Mouse (Mus musculus) kidney, embryonic 15.5 days (tissue): ENCODE measurements around the gene Zfp775. TPM values are rescaled to one million over a fixed set of nuclear protein-coding genes. Genes with fewer than 3 reads are reported as not detected.
A peak's percentile ranks its signal among the peaks of the same experiment; 100 is the strongest.

ENCODE experiments used
- ATAC-seq: fragments of 200-750 bp; cut with Nextera tagmentation; replicated peaks from 2 replicates; pipeline ENCODE4 v1.8.0; 2017; ENCODE audit warnings: moderate TSS enrichment; ENCODE audit not compliant: low FRiP score
- H3K27ac ChIP-seq: fragments of 300-500 bp; sonication (generic); 2 replicates; pipeline ENCODE4 v1.5.1; 2015; ENCODE audit warnings: mild to moderate bottlenecking, inconsistent platforms
- H3K27me3 ChIP-seq: fragments of 300-500 bp; sonication (generic); 2 replicates; pipeline ENCODE4 v1.6.1; 2015; ENCODE audit warnings: inconsistent platforms
- H3K36me3 ChIP-seq: fragments of 300-500 bp; sonication (generic); 2 replicates; pipeline ENCODE4 v1.6.1; 2015; ENCODE audit warnings: inconsistent platforms
- H3K4me1 ChIP-seq: fragments of 300-500 bp; sonication (generic); 2 replicates; pipeline ENCODE4 v1.6.1; 2015; ENCODE audit warnings: inconsistent platforms
- H3K4me2 ChIP-seq: fragments of 300-500 bp; sonication (generic); 2 replicates; pipeline ENCODE4 v1.6.1; 2015; ENCODE audit warnings: moderate library complexity, mild to moderate bottlenecking, inconsistent platforms
- H3K4me3 ChIP-seq: fragments of 300-500 bp; sonication (generic); replicated peaks from 2 replicates; pipeline ENCODE4 v1.5.1; 2015; ENCODE audit warnings: mild to moderate bottlenecking, inconsistent platforms
- H3K9ac ChIP-seq: fragments of 300-500 bp; sonication (generic); 2 replicates; pipeline ENCODE4 v1.6.1; 2015; ENCODE audit warnings: mild to moderate bottlenecking, inconsistent platforms
- H3K9me3 ChIP-seq: fragments of 300-500 bp; sonication (generic); replicated peaks from 2 replicates; pipeline ENCODE4 v1.6.1; 2016; ENCODE audit warnings: inconsistent platforms
- WGBS: fragments of 180-500 bp; shearing (Covaris S2); methylation state at CpG from one replicate; pipeline ENCODE4 v1.1.7; 2015; ENCODE audit warnings: mixed read lengths; 5-methylcytosine and 5-hydroxymethylcytosine counted together
- polyA plus RNA-seq: library from polyadenylated mRNA; unstranded; fragments of >200 nt; fragmentation: Nextera tagmentation; extraction: Ambion mirVana; gene quantifications from 2 replicates; pipeline ENCODE4 v1.2.1, GENCODE M21; 2015

The Zfp775 gene
- polyA plus RNA-seq, 1 experiment from 2014 or later: 7.9 TPM

DNA sequence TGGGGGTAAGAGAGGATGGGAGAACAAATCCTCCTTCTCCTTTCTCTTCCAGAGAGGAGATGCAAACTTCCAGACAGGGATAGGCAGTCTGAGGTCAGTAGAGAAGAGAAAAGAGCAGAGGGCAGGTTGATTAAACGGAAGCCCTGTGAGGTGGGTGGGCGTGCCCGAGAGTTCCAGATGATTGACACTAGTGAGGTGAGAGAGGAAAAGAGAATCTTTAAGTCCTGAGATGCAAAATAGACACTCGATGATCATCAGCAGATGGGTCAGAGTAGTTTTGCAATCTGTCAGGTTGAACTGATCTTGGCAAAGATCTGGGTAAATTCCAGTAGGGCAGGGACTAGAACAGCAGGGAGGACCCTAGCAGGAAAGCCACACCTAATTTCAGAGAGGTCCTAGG is 62.9 kb downstream of the Zfp775 start:
- Histone ChIP-seq H3K27me3 (no peaks in the 10 kb centered on the region), H3K9me3 (no peaks in the 10 kb centered on the region), H3K4me1 (no peaks in the 10 kb centered on the region), H3K27ac (no peak overlapping the region), H3K9ac (no peak overlapping the region), H3K4me3 (no peak overlapping the region), H3K36me3 (no peaks in the 10 kb centered on the region), H3K4me2 (no peak overlapping the region)
- 80% methylated on average over 4 of the region's 4 CpGs for WGBS
- no peak for ATAC-seq

GRCm38 (mm10) chr6:48665471-48665870 is 63.6 kb downstream of the Zfp775 start:
- Histone ChIP-seq H3K27ac (0 out of 2 replicates have a peak overlapping the region, but pooled peaks have one; percentile 68), H3K9ac (no peak overlapping the region), H3K9me3 (no peaks in the 10 kb centered on the region), H3K36me3 (no peaks in the 10 kb centered on the region), H3K4me2 (no peak overlapping the region), H3K27me3 (no peaks in the 10 kb centered on the region), H3K4me3 (no peak overlapping the region), H3K4me1 (no peaks in the 10 kb centered on the region)
- WGBS: 92% methylated on average over 9 of the region's 9 CpGs
- ATAC-seq: no peak

DNA sequence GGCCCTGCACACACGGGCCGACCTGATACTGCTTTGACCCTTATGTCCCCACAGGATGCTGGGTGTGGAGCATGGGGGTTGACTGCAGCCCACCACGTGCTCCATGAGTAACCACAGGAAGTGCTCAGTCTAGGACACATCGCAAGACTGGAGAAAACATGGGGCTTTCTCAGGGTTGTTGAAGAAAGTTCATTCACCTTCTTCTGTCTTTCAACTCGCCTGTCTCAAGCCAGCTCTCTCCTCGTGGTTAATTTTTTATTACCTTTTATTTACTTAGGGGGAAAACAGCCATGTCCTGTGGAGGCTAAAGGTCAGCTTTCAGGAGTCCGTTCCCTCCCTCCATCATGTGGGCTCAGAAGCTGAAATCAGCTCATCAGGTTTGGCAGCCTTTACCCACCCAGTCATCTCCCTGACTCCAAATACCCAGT is 64.3 kb downstream of the Zfp775 start:
- WGBS: 31% methylated on average over 7 of the region's 7 CpGs
- no peak overlapping the region for H3K4me3 ChIP-seq

DNA sequence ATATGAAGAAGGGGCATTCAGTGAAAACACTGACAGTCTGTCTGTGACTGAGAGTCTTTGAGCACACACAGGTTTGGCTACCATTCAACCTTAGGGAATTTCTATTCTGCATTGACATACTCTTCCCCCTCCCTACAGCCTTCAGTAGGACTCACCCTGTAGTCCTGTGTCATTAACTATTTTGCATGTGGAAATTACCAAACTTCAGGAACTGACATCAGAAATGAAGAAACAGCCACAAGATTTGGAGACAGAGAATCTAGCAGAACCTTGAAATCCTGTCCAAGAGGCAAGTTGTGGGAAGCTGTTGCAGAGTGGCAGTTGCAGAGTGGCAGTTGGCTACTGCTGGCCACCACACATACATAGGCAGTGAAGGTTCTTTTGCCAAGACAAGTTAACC is 66.2 kb downstream of the Zfp775 start:
- no peak for ATAC-seq
- no peaks in the 10 kb centered on the region for H3K27me3 ChIP-seq
- H3K4me3 ChIP-seq: no peak overlapping the region
- H3K9ac ChIP-seq: no peak overlapping the region
- H3K36me3 ChIP-seq: no peaks in the 10 kb centered on the region
- no peak overlapping the region for H3K4me2 ChIP-seq
- no peaks in the 10 kb centered on the region for H3K4me1 ChIP-seq
- no peaks in the 10 kb centered on the region for H3K9me3 ChIP-seq
- H3K27ac ChIP-seq: no peak overlapping the region

More for the DNA sequence above, 64.3 kb downstream of the Zfp775 start:
- H3K27me3 ChIP-seq: no peaks in the 10 kb centered on the region
- no peaks in the 10 kb centered on the region for H3K4me1 ChIP-seq
- H3K4me2 ChIP-seq: no peak overlapping the region
- H3K27ac ChIP-seq: peak overlapping the region; percentile 68; the same call in 1 of the 2 replicates
- H3K9me3 ChIP-seq: no peaks in the 10 kb centered on the region
- H3K9ac ChIP-seq: no peak overlapping the region
- no peaks in the 10 kb centered on the region for H3K36me3 ChIP-seq
- no peak; the same call in 1 of the 2 replicates for ATAC-seq

GRCm38 (mm10) chr6:48669446-48669969 is 67.6 kb downstream of the Zfp775 start:
- Histone ChIP-seq H3K9me3 (no peaks in the 10 kb centered on the region), H3K27me3 (no peaks in the 10 kb centered on the region), H3K36me3 (no peaks in the 10 kb centered on the region), H3K4me1 (no peaks in the 10 kb centered on the region), H3K4me3 (no peak overlapping the region), H3K27ac (no peak overlapping the region), H3K4me2 (no peak overlapping the region), H3K9ac (no peak overlapping the region)
- ATAC-seq: no peak
- 69% methylated on average over 2 of the region's 2 CpGs for WGBS

Other genes with a start within 250 kb of the Zfp775 start
- 21.2 and 23.6 TPM in 2 replicates for gene Krba1, start 206.5 kb upstream of the Zfp775 start, polyA plus RNA-seq
- gene Zfp467, start 156.2 kb upstream of the Zfp775 start, polyA plus RNA-seq: 27.2 and 29.6 TPM in 2 replicates
- gene Sspo, start 153.8 kb upstream of the Zfp775 start, polyA plus RNA-seq: 0.22 and 0.86 TPM in 2 replicates
- 28.0 and 29.6 TPM in 2 replicates for gene Atp6v0e2, start 64.4 kb upstream of the Zfp775 start, polyA plus RNA-seq
- gene Lrrc61, start 47.3 kb upstream of the Zfp775 start, polyA plus RNA-seq: 12.8 and 16.4 TPM in 2 replicates
- 55.4 and 68.7 TPM in 2 replicates for gene Rarres2, start 29.3 kb upstream of the Zfp775 start, polyA plus RNA-seq
- gene Gm45021, start 12.5 kb upstream of the Zfp775 start, polyA plus RNA-seq: not detected in 2 replicates
- gene Repin1, start 8.2 kb upstream of the Zfp775 start, polyA plus RNA-seq: 43.8 and 47.3 TPM in 2 replicates
- gene Gm44965, start 8.1 kb upstream of the Zfp775 start, polyA plus RNA-seq: not detected in 2 replicates
- gene AI854703, start 24.7 kb downstream of the Zfp775 start, polyA plus RNA-seq: 3.0 and 3.1 TPM in 2 replicates
- 3.3 and 3.8 TPM in 2 replicates for gene Gimap8, start 45.2 kb downstream of the Zfp775 start, polyA plus RNA-seq
- 11.7 and 12.6 TPM in 2 replicates for gene Gimap9, start 74.1 kb downstream of the Zfp775 start, polyA plus RNA-seq
- gene Gimap4, start 82.5 kb downstream of the Zfp775 start, polyA plus RNA-seq: 69.5 and 72.5 TPM in 2 replicates
- gene Gimap6, start 106.2 kb downstream of the Zfp775 start, polyA plus RNA-seq: 50.6 and 51.3 TPM in 2 replicates
- gene Gm28053, start 116.5 kb downstream of the Zfp775 start, polyA plus RNA-seq: 2.7 and 3.3 TPM in 2 replicates
- gene Gimap7, start 116.6 kb downstream of the Zfp775 start, polyA plus RNA-seq: not detected in 2 replicates
- gene Gimap1, start 137.0 kb downstream of the Zfp775 start, polyA plus RNA-seq: 32.4 and 33.1 TPM in 2 replicates
- 16.4 and 16.5 TPM in 2 replicates for gene Gimap5, start 144.1 kb downstream of the Zfp775 start, polyA plus RNA-seq
- 0.08 TPM in 1 of 2 replicates, not detected in the other for gene Gimap3, start 168.8 kb downstream of the Zfp775 start, polyA plus RNA-seq
- gene Tmem176a, start 238.9 kb downstream of the Zfp775 start, polyA plus RNA-seq: 148 and 153 TPM in 2 replicates
- 353 and 363 TPM in 2 replicates for gene Tmem176b, start 239.4 kb downstream of the Zfp775 start, polyA plus RNA-seq